Mouse (Mus musculus) MEL (cell line): ENCODE measurements around the gene Timp2. TPM values are rescaled to one million over a fixed set of nuclear protein-coding genes. Genes with fewer than 3 reads are reported as not detected.

Experiments used
- DNase-seq: peaks from one replicate; pipeline ENCODE4 v3.0.0; 2011; ENCODE audit warnings: low read depth, low spot score
- H3K27ac ChIP-seq: 2 replicates; pipeline ENCODE4 v1.5.1; 2012; ENCODE audit warnings: low read depth, mild to moderate bottlenecking, control low read depth, low read length, moderate library complexity; ENCODE audit not compliant: control insufficient read depth
- H3K27me3 ChIP-seq, 2 experiments: fragments of 150-350 bp in 1 of 2; sonication (generic) in 1 of 2; 2 replicates each; pipeline ENCODE4 v1.6.1; 2012; ENCODE audit warnings: low read length in 2 of 2, mild to moderate bottlenecking in 2 of 2, improper control_type of control experiment in 1 of 2, moderate library complexity in 1 of 2; ENCODE audit not compliant: insufficient read depth in 2 of 2, control insufficient read depth in 1 of 2
- H3K36me3 ChIP-seq, 2 experiments: 2 replicates each; pipeline ENCODE4 v1.6.1; 2012 to 2014; ENCODE audit warnings: low read length in 2 of 2, improper control_type of control experiment in 1 of 2, inconsistent platforms in 1 of 2, mild to moderate bottlenecking in 1 of 2; ENCODE audit not compliant: insufficient read depth in 2 of 2, control insufficient read depth in 1 of 2
- H3K4me1 ChIP-seq, 2 experiments: fragments of 150-350 bp in 1 of 2; sonication (generic) in 1 of 2; 2 replicates each; pipeline ENCODE4 v1.6.1; 2012; ENCODE audit warnings: low read length in 2 of 2, improper control_type of control experiment in 1 of 2, mild to moderate bottlenecking in 1 of 2; ENCODE audit not compliant: insufficient read depth in 2 of 2, control insufficient read depth in 1 of 2
- H3K4me3 ChIP-seq, 2 experiments: fragments of 150-350 bp in 1 of 2; sonication (generic) in 1 of 2; 2 replicates each; pipeline ENCODE4 v1.5.1; 2012; ENCODE audit warnings: low read depth in 2 of 2, low read length in 2 of 2, mild to moderate bottlenecking in 2 of 2, moderate library complexity in 2 of 2, control low read depth in 1 of 2, improper control_type of control experiment in 1 of 2; ENCODE audit not compliant: control insufficient read depth in 1 of 2, insufficient read depth in 1 of 2
- H3K79me2 ChIP-seq: 2 replicates; pipeline ENCODE4 v1.6.1; 2012; ENCODE audit warnings: mild to moderate bottlenecking, low read length, moderate library complexity; ENCODE audit not compliant: control insufficient read depth, poor library complexity, insufficient read depth
- H3K9ac ChIP-seq: 2 replicates; pipeline ENCODE4 v1.6.1; 2012; ENCODE audit warnings: low read depth, mild to moderate bottlenecking, control low read depth, low read length, moderate library complexity; ENCODE audit not compliant: control insufficient read depth, poor library complexity, severe bottlenecking
- H3K9me3 ChIP-seq: fragments of 150-350 bp; sonication (generic); replicated peaks from 2 replicates; pipeline ENCODE4 v1.6.1; 2012; ENCODE audit warnings: mild to moderate bottlenecking, low read length, improper control_type of control experiment, moderate library complexity; ENCODE audit not compliant: insufficient read depth
- CHD1 ChIP-seq: IDR thresholded peaks from 2 replicates; pipeline ENCODE4 v1.6.1; 2012; ENCODE audit warnings: low read depth, mild to moderate bottlenecking, inconsistent platforms, low read length, improper control_type of control experiment
- E2F4 ChIP-seq: IDR thresholded peaks from 2 replicates; pipeline ENCODE4 v1.6.1; 2011; ENCODE audit warnings: low read depth, low read length, improper control_type of control experiment, borderline replicate concordance
- EP300 ChIP-seq, 2 experiments: IDR thresholded peaks; 2 replicates each; pipeline ENCODE4 v1.6.1; 2011; ENCODE audit warnings: improper control_type of control experiment in 2 of 2, low read length in 2 of 2, low read depth in 1 of 2, mild to moderate bottlenecking in 1 of 2
- GABPA ChIP-seq: IDR thresholded peaks from 2 replicates; pipeline ENCODE4 v1.6.1; 2012; ENCODE audit warnings: low read depth, mild to moderate bottlenecking, inconsistent platforms, low read length, improper control_type of control experiment, moderate library complexity
- GATA1 ChIP-seq: IDR thresholded peaks from 2 replicates; pipeline ENCODE4 v1.6.1; 2011; ENCODE audit warnings: low read depth, low read length, improper control_type of control experiment
- HCFC1 ChIP-seq: IDR thresholded peaks from 2 replicates; pipeline ENCODE4 v1.6.1; 2012; ENCODE audit warnings: low read depth, mild to moderate bottlenecking, inconsistent platforms, low read length, improper control_type of control experiment, moderate library complexity
- JUND ChIP-seq: IDR thresholded peaks from 2 replicates; pipeline ENCODE4 v1.6.1; 2011; ENCODE audit warnings: low read depth, mild to moderate bottlenecking, improper control_type of control experiment, low read length
- KAT2A ChIP-seq: conservative IDR thresholded peaks from 2 replicates; pipeline ENCODE4 v1.6.1; 2012; ENCODE audit warnings: low read depth, low read length, improper control_type of control experiment, inconsistent platforms
- MAFK ChIP-seq: IDR thresholded peaks from 2 replicates; pipeline ENCODE4 v1.6.1; 2011; ENCODE audit warnings: low read depth, mild to moderate bottlenecking, low read length, improper control_type of control experiment, borderline replicate concordance
- MAZ ChIP-seq: IDR thresholded peaks from 2 replicates; pipeline ENCODE4 v1.6.1; 2012; ENCODE audit warnings: low read depth, mild to moderate bottlenecking, inconsistent platforms, low read length, improper control_type of control experiment
- MEF2A ChIP-seq: IDR thresholded peaks from 2 replicates; pipeline ENCODE4 v1.6.1; 2014; ENCODE audit warnings: low read depth, mild to moderate bottlenecking, inconsistent platforms, low read length, improper control_type of control experiment; ENCODE audit not compliant: poor library complexity, insufficient replicate concordance, severe bottlenecking; ENCODE audit errors: extremely low read depth
- MXI1 ChIP-seq: IDR thresholded peaks from 2 replicates; pipeline ENCODE4 v1.6.1; 2011; ENCODE audit warnings: mild to moderate bottlenecking, low read depth, low read length, improper control_type of control experiment
- MYB ChIP-seq: IDR thresholded peaks from 2 replicates; pipeline ENCODE4 v1.6.1; 2011; ENCODE audit warnings: mild to moderate bottlenecking, low read depth, low read length, improper control_type of control experiment
- NRF1 ChIP-seq: IDR thresholded peaks from 2 replicates; pipeline ENCODE4 v1.6.1; 2014; ENCODE audit warnings: low read depth, mild to moderate bottlenecking, inconsistent platforms, low read length, improper control_type of control experiment, moderate library complexity; ENCODE audit not compliant: poor library complexity, insufficient read depth, severe bottlenecking
- POLR2A ChIP-seq, 2 experiments: IDR thresholded peaks; 2 replicates each; pipeline ENCODE4 v1.6.1; 2011 to 2012; ENCODE audit warnings: low read length in 2 of 2, mild to moderate bottlenecking in 2 of 2, control low read depth in 1 of 2, improper control_type of control experiment in 1 of 2, low read depth in 1 of 2, moderate library complexity in 1 of 2; ENCODE audit not compliant: control insufficient read depth in 1 of 2, insufficient read depth in 1 of 2, poor library complexity in 1 of 2
- RAD21 ChIP-seq: IDR thresholded peaks from 2 replicates; pipeline ENCODE4 v1.6.1; 2011; ENCODE audit warnings: mild to moderate bottlenecking, low read depth, low read length, improper control_type of control experiment
- RCOR1 ChIP-seq: IDR thresholded peaks from 2 replicates; pipeline ENCODE4 v1.6.1; 2012; ENCODE audit warnings: low read depth, mild to moderate bottlenecking, inconsistent platforms, low read length, improper control_type of control experiment
- SIN3A ChIP-seq: IDR thresholded peaks from 2 replicates; pipeline ENCODE4 v1.6.1; 2012; ENCODE audit warnings: low read length, improper control_type of control experiment, inconsistent platforms
- SMC3 ChIP-seq: IDR thresholded peaks from 2 replicates; pipeline ENCODE4 v1.6.1; 2011; ENCODE audit warnings: low read depth, low read length, improper control_type of control experiment
- TAL1 ChIP-seq: IDR thresholded peaks from 2 replicates; pipeline ENCODE4 v1.6.1; 2012; ENCODE audit warnings: mild to moderate bottlenecking, inconsistent platforms, low read length, moderate library complexity, mixed read lengths
- TBP ChIP-seq: IDR thresholded peaks from 2 replicates; pipeline ENCODE4 v1.8.0; 2011; ENCODE audit warnings: low read depth, low read length, improper control_type of control experiment
- UBTF ChIP-seq: IDR thresholded peaks from 2 replicates; pipeline ENCODE4 v1.6.1; 2012; ENCODE audit warnings: low read depth, mild to moderate bottlenecking, inconsistent platforms, low read length, improper control_type of control experiment, moderate library complexity, borderline replicate concordance; ENCODE audit not compliant: insufficient read depth
- ZC3H11A ChIP-seq: IDR thresholded peaks from 2 replicates; pipeline ENCODE4 v1.6.1; 2012; ENCODE audit warnings: low read depth, mild to moderate bottlenecking, inconsistent platforms, low read length, improper control_type of control experiment
- ZNF384 ChIP-seq: IDR thresholded peaks from 2 replicates; pipeline ENCODE4 v1.6.1; 2012; ENCODE audit warnings: low read depth, mild to moderate bottlenecking, inconsistent platforms, low read length, improper control_type of control experiment
- polyA plus RNA-seq, 2 experiments: library from polyadenylated mRNA; stranded (reverse) in 1 of 2; unstranded in 1 of 2; fragments of >175 nt in 1 of 2; fragments of >200 nt in 1 of 2; gene quantifications; 2 replicates each; pipeline versions ENCODE4 v1.2.1 to v1.2.4; 2012; ENCODE audit warnings: low replicate concordance in 2 of 2, low read depth in 1 of 2; ENCODE audit not compliant: insufficient read length in 2 of 2, insufficient read depth in 1 of 2, missing spikeins in 1 of 2
- total RNA-seq: library from RNA; depleted of rRNA; stranded (reverse); fragments of 300-350 nt; gene quantifications from 2 replicates; pipeline ENCODE4 v1.2.3, GENCODE M21; 2012

Timp2 gene
- total and polyA plus RNA-seq, 3 experiments, result not detected

GRCm38 (mm10) chr11:118345693-118346092 lies 9.8 kb downstream of the Timp2 start:
- Histone ChIP-seq H3K4me1 (peaks cover 6 to 13% of the 10 kb centered on the region in 2 experiments; a peak in 3 of 4 replicates), H3K27me3 (peaks cover 3 to 13% of the 10 kb centered on the region in 2 experiments; a peak in 3 of 4 replicates), H3K9me3 (no peaks in the 10 kb centered on the region), H3K36me3 (peaks cover 0 to 10% of the 10 kb centered on the region in 2 experiments; a peak in 2 of 4 replicates), H3K4me3 (no peak overlapping the region), H3K27ac (no peak overlapping the region), H3K9ac (no peak overlapping the region), H3K79me2 (no peaks in the 10 kb centered on the region)
- TF ChIP-seq E2F4, result no peak
- TF ChIP-seq NRF1, result no peak
- no peak for DNase-seq

GRCm38 (mm10) chr11:118343629-118344028 lies 11.9 kb downstream of the Timp2 start:
- Histone ChIP-seq H3K4me1 (peaks cover 2 to 5% of the 10 kb centered on the region in 2 experiments; a peak in 3 of 4 replicates), H3K27ac (no peak overlapping the region), H3K9ac (no peak overlapping the region), H3K4me3 (no peak overlapping the region), H3K27me3 (peaks cover 8 to 18% of the 10 kb centered on the region in 2 experiments), H3K36me3 (peaks cover 0 to 5% of the 10 kb centered on the region in 2 experiments; a peak in 2 of 4 replicates), H3K9me3 (no peaks in the 10 kb centered on the region), H3K79me2 (no peaks in the 10 kb centered on the region)
- TF ChIP-seq MXI1, result no peak
- TF ChIP-seq UBTF, result no peak
- TF ChIP-seq TBP, result no peak
- TF ChIP-seq POLR2A (IDR thresholded peaks at IDR 0.05; ENCODE audit: control insufficient read depth in 1 of 2, insufficient read depth in 1 of 2, low read depth in 1 of 2, low read length in 2 of 2, poor library complexity in 1 of 2), result no peak
- TF ChIP-seq GATA1, result no peak
- TF ChIP-seq ZNF384, result no peak
- TF ChIP-seq RCOR1, result no peak
- TF ChIP-seq MYB, result no peak
- TF ChIP-seq HCFC1, result no peak
- TF ChIP-seq CHD1, result no peak
- no peak for TF ChIP-seq RAD21
- TF ChIP-seq EP300 (IDR thresholded peaks at IDR 0.05; ENCODE audit: low read depth in 1 of 2, low read length in 2 of 2), result no peak
- no peak for TF ChIP-seq NRF1
- no peak for DNase-seq

GRCm38 (mm10) chr11:118342400-118342981 lies 13.0 kb downstream of the Timp2 start, which contains the start of gene Cep295nl:
Gene Cep295nl, minus strand, starts transcription at chr11:118342500.
- DNase-seq, result no peak
- Histone ChIP-seq H3K27me3 (peaks cover 10 to 21% of the 10 kb centered on the region in 2 experiments), H3K27ac (no peak within 1 kb of the TSS), H3K36me3 (no peaks in the 10 kb centered on the region), H3K9ac (no peak within 1 kb of the TSS), H3K79me2 (no peaks in the 10 kb centered on the region), H3K4me1 (no peaks in the 10 kb centered on the region), H3K4me3 (no peak within 1 kb of the TSS), H3K9me3 (no peaks in the 10 kb centered on the region)
- TF ChIP-seq ZC3H11A, result no peak
- TF ChIP-seq SIN3A, result no peak
- no peak for TF ChIP-seq KAT2A
- no peak for TF ChIP-seq MEF2A
- no peak for TF ChIP-seq JUND
- TF ChIP-seq MAZ, result no peak
- TF ChIP-seq POLR2A (IDR thresholded peaks at IDR 0.05; ENCODE audit: control insufficient read depth in 1 of 2, insufficient read depth in 1 of 2, low read depth in 1 of 2, low read length in 2 of 2, poor library complexity in 1 of 2), result no peak
- no peak for TF ChIP-seq SMC3
- no peak for TF ChIP-seq MAFK
- no peak for TF ChIP-seq UBTF
- TF ChIP-seq MYB, result no peak
- no peak for TF ChIP-seq MXI1
- TF ChIP-seq GABPA, result no peak
- TF ChIP-seq TAL1, result no peak
